Mouse (Mus musculus) adipocyte (in vitro differentiated cells): Measurements from ENCODE around the gene Plxnc1.

Source experiments
- DNase-seq: peaks from one replicate; pipeline ENCODE4 v3.0.0-alpha.2; 2016; ENCODE audit warnings: low spot score

The Plxnc1 gene

DNA sequence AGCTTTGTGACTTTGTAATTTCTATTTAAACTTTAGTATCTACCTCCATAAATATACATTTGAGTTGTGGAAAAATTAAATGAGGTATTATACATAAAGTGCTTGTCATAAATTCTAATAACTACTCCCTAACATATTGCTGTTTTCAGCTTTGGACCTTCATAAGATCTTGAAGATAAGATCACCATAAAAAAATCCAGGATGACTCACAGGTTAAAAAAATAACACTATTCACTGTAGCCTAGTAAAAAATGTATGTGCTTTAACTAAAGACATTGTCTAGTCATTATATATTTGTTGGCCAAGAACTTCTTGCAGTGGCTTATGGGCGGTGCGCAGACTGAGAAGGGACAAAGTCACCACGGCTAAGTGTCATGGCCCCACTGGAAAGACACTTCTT, 203.2 kb downstream of the Plxnc1 start:
- DNase-seq, result no peak
